Mouse (Mus musculus): Measurements from ENCODE around the gene Lrp6. TPM values are rescaled to one million over a fixed set of nuclear protein-coding genes. Genes with fewer than 3 reads are reported as not detected.

Lrp6 gene
- polyA plus RNA-seq, 1 experiment from 2014 or later: 25.0 TPM

- Histone ChIP-seq H3K36me3 (ENCODE audit: control insufficient read depth, insufficient read depth, low read length) (no peaks in the 10 kb centered on the region), H3K9ac (ENCODE audit: low read length) (no peak overlapping the region), H3K4me3 (ENCODE audit: low read depth, low read length) (no peak overlapping the region), H3K27me3 (ENCODE audit: control insufficient read depth, insufficient read depth, low read length) (no peaks in the 10 kb centered on the region), H3K4me2 (no peak overlapping the region), H3K9me3 (ENCODE audit: control insufficient read depth, low read length) (no peaks in the 10 kb centered on the region), H3K4me1 (ENCODE audit: control insufficient read depth, insufficient read depth, low read length) (no peaks in the 10 kb centered on the region), H3K27ac (ENCODE audit: low read depth, low read length) (no peak overlapping the region)
- 67% methylated on average over 8 of the region's 8 CpGs for WGBS
- ATAC-seq (ENCODE audit: low FRiP score): no peak
- no peak for DNase-seq (ENCODE audit: low spot score, missing footprints)
Observed at GRCm38 (mm10) chr6:134558546-134559129, 8.1 kb downstream of the Lrp6 start.

- H3K27ac ChIP-seq (ENCODE audit: low read depth, low read length): no peak overlapping the region
- H3K9ac ChIP-seq (ENCODE audit: low read length): no peak overlapping the region
- no peaks in the 10 kb centered on the region for H3K36me3 ChIP-seq (ENCODE audit: control insufficient read depth, insufficient read depth, low read length)
- ATAC-seq (ENCODE audit: low FRiP score) (no peak), DNase-seq (ENCODE audit: low spot score, missing footprints) (no peak)
- no peak overlapping the region for H3K4me2 ChIP-seq
- 91% methylated on average over 1 of the region's 1 CpGs for WGBS
- no peaks in the 10 kb centered on the region for H3K27me3 ChIP-seq (ENCODE audit: control insufficient read depth, insufficient read depth, low read length)
- H3K4me3 ChIP-seq (ENCODE audit: low read depth, low read length): no peak overlapping the region
- no peaks in the 10 kb centered on the region for H3K4me1 ChIP-seq (ENCODE audit: control insufficient read depth, insufficient read depth, low read length)
- no peaks in the 10 kb centered on the region for H3K9me3 ChIP-seq (ENCODE audit: control insufficient read depth, low read length)
Observed at GRCm38 (mm10) chr6:134557043-134557442, 9.7 kb downstream of the Lrp6 start.

- Histone ChIP-seq H3K27me3 (ENCODE audit: control insufficient read depth, insufficient read depth, low read length) (no peaks in the 10 kb centered on the region), H3K4me1 (ENCODE audit: control insufficient read depth, insufficient read depth, low read length) (no peaks in the 10 kb centered on the region), H3K9me3 (ENCODE audit: control insufficient read depth, low read length) (no peaks in the 10 kb centered on the region), H3K36me3 (ENCODE audit: control insufficient read depth, insufficient read depth, low read length) (no peaks in the 10 kb centered on the region), H3K4me3 (ENCODE audit: low read depth, low read length) (no peak overlapping the region), H3K4me2 (no peak overlapping the region), H3K9ac (ENCODE audit: low read length) (no peak overlapping the region), H3K27ac (ENCODE audit: low read depth, low read length) (no peak overlapping the region)
- no peak for DNase-seq (ENCODE audit: low spot score, missing footprints)
- ATAC-seq (ENCODE audit: low FRiP score): no peak
- 82% methylated on average over 7 of the region's 7 CpGs for WGBS
Observed at GRCm38 (mm10) chr6:134556185-134556950, 10.4 kb downstream of the Lrp6 start.

- Histone ChIP-seq H3K4me3 (ENCODE audit: low read depth, low read length) (no peak overlapping the region), H3K9me3 (ENCODE audit: control insufficient read depth, low read length) (no peaks in the 10 kb centered on the region), H3K4me2 (no peak overlapping the region), H3K9ac (ENCODE audit: low read length) (no peak overlapping the region), H3K4me1 (ENCODE audit: control insufficient read depth, insufficient read depth, low read length) (no peaks in the 10 kb centered on the region), H3K27ac (ENCODE audit: low read depth, low read length) (no peak overlapping the region), H3K36me3 (ENCODE audit: control insufficient read depth, insufficient read depth, low read length) (no peaks in the 10 kb centered on the region), H3K27me3 (ENCODE audit: control insufficient read depth, insufficient read depth, low read length) (no peaks in the 10 kb centered on the region)
- 90% methylated on average over 3 of the region's 3 CpGs for WGBS
- DNase-seq (ENCODE audit: low spot score, missing footprints) (no peak), ATAC-seq (ENCODE audit: low FRiP score) (no peak)
Observed at GRCm38 (mm10) chr6:134555178-134555577, 11.6 kb downstream of the Lrp6 start.

- Histone ChIP-seq H3K27me3 (ENCODE audit: control insufficient read depth, insufficient read depth, low read length) (no peaks in the 10 kb centered on the region), H3K9me3 (ENCODE audit: control insufficient read depth, low read length) (no peaks in the 10 kb centered on the region), H3K4me1 (ENCODE audit: control insufficient read depth, insufficient read depth, low read length) (no peaks in the 10 kb centered on the region), H3K36me3 (ENCODE audit: control insufficient read depth, insufficient read depth, low read length) (no peaks in the 10 kb centered on the region), H3K4me2 (no peak overlapping the region), H3K27ac (ENCODE audit: low read depth, low read length) (no peak overlapping the region), H3K9ac (ENCODE audit: low read length) (no peak overlapping the region), H3K4me3 (ENCODE audit: low read depth, low read length) (no peak overlapping the region)
- DNase-seq (ENCODE audit: low spot score, missing footprints): no peak
- WGBS: 80% methylated on average over 4 of the region's 4 CpGs
- ATAC-seq (ENCODE audit: low FRiP score): no peak
Observed at GRCm38 (mm10) chr6:134554230-134554629, 12.5 kb downstream of the Lrp6 start.

- no peak for ATAC-seq (ENCODE audit: low FRiP score)
- H3K27me3 ChIP-seq (ENCODE audit: control insufficient read depth, insufficient read depth, low read length): no peaks in the 10 kb centered on the region
- no peaks in the 10 kb centered on the region for H3K9me3 ChIP-seq (ENCODE audit: control insufficient read depth, low read length)
- H3K27ac ChIP-seq (ENCODE audit: low read depth, low read length): no peak overlapping the region
- H3K4me1 ChIP-seq (ENCODE audit: control insufficient read depth, insufficient read depth, low read length): no peaks in the 10 kb centered on the region
- no peak overlapping the region for H3K4me2 ChIP-seq
- DNase-seq (ENCODE audit: low spot score, missing footprints): no peak
- no peak overlapping the region for H3K9ac ChIP-seq (ENCODE audit: low read length)
- H3K4me3 ChIP-seq (ENCODE audit: low read depth, low read length): no peak overlapping the region
- 84% methylated on average over 1 of the region's 1 CpGs for WGBS
- no peaks in the 10 kb centered on the region for H3K36me3 ChIP-seq (ENCODE audit: control insufficient read depth, insufficient read depth, low read length)
Observed at GRCm38 (mm10) chr6:134551007-134551406, 15.8 kb downstream of the Lrp6 start.

GRCm38 (mm10) chr6:134550396-134550795 is 16.4 kb downstream of the Lrp6 start:
- 89% methylated on average over 1 of the region's 1 CpGs for WGBS
- Histone ChIP-seq H3K27me3 (ENCODE audit: control insufficient read depth, insufficient read depth, low read length) (no peaks in the 10 kb centered on the region), H3K4me3 (ENCODE audit: low read depth, low read length) (no peak overlapping the region), H3K36me3 (ENCODE audit: control insufficient read depth, insufficient read depth, low read length) (no peaks in the 10 kb centered on the region), H3K4me2 (no peak overlapping the region), H3K9ac (ENCODE audit: low read length) (no peak overlapping the region), H3K9me3 (ENCODE audit: control insufficient read depth, low read length) (no peaks in the 10 kb centered on the region), H3K27ac (ENCODE audit: low read depth, low read length) (no peak overlapping the region), H3K4me1 (ENCODE audit: control insufficient read depth, insufficient read depth, low read length) (no peaks in the 10 kb centered on the region)
- ATAC-seq (ENCODE audit: low FRiP score): no peak
- DNase-seq (ENCODE audit: low spot score, missing footprints): no peak

GRCm38 (mm10) chr6:134544843-134545242 is 21.9 kb downstream of the Lrp6 start:
- Histone ChIP-seq H3K4me2 (no peak overlapping the region), H3K36me3 (ENCODE audit: control insufficient read depth, insufficient read depth, low read length) (no peaks in the 10 kb centered on the region), H3K27ac (ENCODE audit: low read depth, low read length) (no peak overlapping the region), H3K27me3 (ENCODE audit: control insufficient read depth, insufficient read depth, low read length) (no peaks in the 10 kb centered on the region), H3K9me3 (ENCODE audit: control insufficient read depth, low read length) (no peaks in the 10 kb centered on the region), H3K4me3 (ENCODE audit: low read depth, low read length) (no peak overlapping the region), H3K9ac (ENCODE audit: low read length) (no peak overlapping the region), H3K4me1 (ENCODE audit: control insufficient read depth, insufficient read depth, low read length) (no peaks in the 10 kb centered on the region)
- WGBS: 88% methylated on average over 3 of the region's 3 CpGs
- DNase-seq (ENCODE audit: low spot score, missing footprints): no peak
- ATAC-seq (ENCODE audit: low FRiP score): no peak

- H3K27me3 ChIP-seq (ENCODE audit: control insufficient read depth, insufficient read depth, low read length): no peaks in the 10 kb centered on the region
- ATAC-seq (ENCODE audit: low FRiP score) (no peak), DNase-seq (ENCODE audit: low spot score, missing footprints) (no peak)
- H3K27ac ChIP-seq (ENCODE audit: low read depth, low read length): no peak overlapping the region
- WGBS: 86% methylated on average over 2 of the region's 2 CpGs
- H3K9ac ChIP-seq (ENCODE audit: low read length): no peak overlapping the region
- H3K9me3 ChIP-seq (ENCODE audit: control insufficient read depth, low read length): no peaks in the 10 kb centered on the region
- H3K4me2 ChIP-seq: no peak overlapping the region
- no peaks in the 10 kb centered on the region for H3K36me3 ChIP-seq (ENCODE audit: control insufficient read depth, insufficient read depth, low read length)
- H3K4me1 ChIP-seq (ENCODE audit: control insufficient read depth, insufficient read depth, low read length): no peaks in the 10 kb centered on the region
- no peak overlapping the region for H3K4me3 ChIP-seq (ENCODE audit: low read depth, low read length)
Observed at GRCm38 (mm10) chr6:134544093-134544492, 22.7 kb downstream of the Lrp6 start.
